Mouse (Mus musculus) kidney, adult 2 months (tissue): ENCODE data around the gene Kpna2.

ENCODE experiments used
- CTCF ChIP-seq: fragments of 200-500 bp; conservative IDR thresholded peaks from 2 replicates; pipeline ENCODE4 v1.5.1; 2011; ENCODE audit warnings: low read depth, mild to moderate bottlenecking, control low read depth, low read length, moderate library complexity, mixed read lengths; ENCODE audit not compliant: insufficient read depth, insufficient read length
- POLR2A ChIP-seq: fragments of 200-500 bp; IDR thresholded peaks from one replicate; pipeline ENCODE4 v1.6.1; 2011; ENCODE audit warnings: low read depth, low read length, control low read depth

DNA sequence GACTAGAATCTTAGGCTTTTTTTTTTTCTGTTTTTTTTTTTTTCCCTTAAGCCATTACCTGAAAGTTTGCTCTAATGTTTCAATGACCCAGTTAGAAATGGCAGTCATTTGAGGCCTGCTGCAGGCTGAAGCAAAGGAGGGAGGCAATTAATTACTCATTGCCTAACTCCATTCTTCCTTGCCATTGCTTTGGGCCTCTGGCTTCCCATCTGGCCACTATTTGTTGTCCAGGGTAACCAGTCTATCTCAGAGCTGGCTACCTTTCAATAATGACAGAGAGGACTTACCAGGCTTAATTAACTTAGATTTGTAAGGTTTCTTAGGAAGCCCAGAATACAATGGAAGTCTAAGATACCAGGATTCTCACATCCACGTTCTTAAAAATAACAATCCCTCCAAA is 17.6 kb downstream of the Kpna2 start:
- TF ChIP-seq CTCF, result no peak
- no peak for TF ChIP-seq POLR2A
